Mouse (Mus musculus) right cerebral cortex, postnatal 14 days (tissue): ENCODE results near the gene Ep400.
A peak's percentile ranks its signal among the peaks of the same experiment; 100 is the strongest.
"Not testable (repeated sequence)": the region's sequence is repeated elsewhere in the genome, so short reads cannot be mapped to it uniquely, and the experiment has no call there.

Experiments
- DNase-seq: peaks from one replicate; pipeline ENCODE4 v3.0.0; 2022

Ep400 gene

DNA sequence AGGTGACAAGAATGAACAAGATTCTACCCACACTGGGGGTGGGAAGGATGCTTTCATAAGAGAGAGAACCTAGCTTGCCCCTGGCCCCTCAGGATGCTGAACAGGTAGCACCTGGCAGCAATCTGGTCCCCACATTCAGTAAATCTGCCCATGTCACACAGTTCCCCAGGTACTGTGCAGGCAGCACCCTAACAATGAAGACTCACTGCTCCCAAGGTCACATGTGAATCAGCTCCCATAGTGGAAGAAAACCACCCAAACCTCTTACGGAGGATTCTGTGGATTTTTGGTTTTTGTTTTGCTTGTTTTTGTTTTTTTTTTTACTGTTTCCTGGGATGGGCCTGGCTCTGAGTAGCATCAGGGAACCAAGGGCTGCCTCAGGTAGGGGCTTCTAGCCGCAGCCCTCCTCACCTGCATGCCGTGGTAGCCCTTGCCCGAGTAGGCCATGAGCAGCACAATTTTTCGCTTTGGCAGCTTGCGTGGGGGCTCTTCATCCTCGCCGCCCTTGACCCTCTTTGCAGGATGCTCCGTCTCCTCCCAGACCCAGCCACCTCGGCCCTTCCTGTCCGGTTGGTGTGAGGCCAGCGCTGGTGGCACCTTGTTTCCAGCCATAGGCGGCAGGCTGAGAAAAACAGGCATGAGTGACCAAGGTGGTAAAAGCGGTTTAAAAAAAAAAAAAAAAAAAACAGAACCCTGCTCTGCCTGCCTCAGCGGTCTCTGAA is 8.9 kb upstream of the Ep400 start:
- no peak for DNase-seq

DNA sequence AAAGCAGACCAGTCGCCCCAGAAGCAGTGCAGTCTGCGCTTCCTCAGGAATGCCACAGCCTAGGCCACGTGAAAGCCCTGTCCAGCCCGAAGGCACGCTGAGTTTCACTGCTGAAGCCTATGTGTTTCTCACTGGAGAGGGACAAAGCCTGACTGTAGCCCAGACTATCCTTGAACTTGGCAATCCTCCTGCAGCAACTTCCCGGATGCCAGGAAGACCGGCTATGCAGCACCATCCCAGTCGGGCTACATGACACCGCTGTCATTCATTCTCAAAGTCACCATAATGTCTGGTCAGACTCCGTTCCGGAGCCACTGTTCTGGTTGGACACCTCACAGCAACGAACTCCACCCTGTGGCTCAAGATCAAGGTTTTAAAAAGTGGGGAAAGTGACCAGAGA is 7.7 kb upstream of the Ep400 start:
- DNase-seq, result no peak

DNA sequence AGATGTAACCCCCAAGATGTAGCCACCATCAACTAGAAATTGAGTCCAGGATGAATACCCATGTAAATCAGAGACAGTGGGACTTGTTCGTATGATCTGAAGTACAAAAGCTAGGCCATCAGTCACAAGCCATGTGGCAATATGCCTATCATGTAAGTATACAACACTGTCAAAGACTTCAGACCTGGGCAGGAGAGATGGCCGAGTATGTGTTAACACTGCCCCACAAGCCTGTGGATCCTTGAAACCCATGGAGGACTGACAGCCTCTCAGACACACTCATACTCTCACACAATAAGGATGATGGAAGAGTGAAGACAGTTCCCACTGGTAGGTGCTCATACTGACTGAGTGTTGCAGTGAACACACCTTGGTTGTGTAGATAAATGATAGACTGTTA is 5.6 kb upstream of the Ep400 start:
- DNase-seq, result no peak

DNA sequence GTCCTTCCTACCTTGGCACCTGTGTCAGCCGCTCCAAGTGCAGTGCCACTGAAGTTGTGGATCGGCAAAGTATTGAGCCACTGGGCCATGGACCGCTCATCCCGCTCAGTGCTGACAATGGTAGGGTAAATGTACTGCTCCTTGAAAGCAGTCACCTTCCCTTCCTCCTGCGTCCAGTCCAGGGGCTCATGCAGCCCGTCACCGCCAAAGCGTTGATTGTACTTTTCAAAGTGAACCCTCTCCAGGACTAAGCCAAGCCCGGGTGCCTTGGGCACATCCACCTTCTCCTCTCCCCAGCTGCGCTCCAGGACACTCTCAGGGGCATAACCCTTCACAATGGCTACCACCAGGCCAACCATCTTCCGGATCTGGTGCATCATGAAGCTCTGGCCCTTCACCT is 4.0 kb upstream of the Ep400 start:
- DNase-seq, result no peak

DNA sequence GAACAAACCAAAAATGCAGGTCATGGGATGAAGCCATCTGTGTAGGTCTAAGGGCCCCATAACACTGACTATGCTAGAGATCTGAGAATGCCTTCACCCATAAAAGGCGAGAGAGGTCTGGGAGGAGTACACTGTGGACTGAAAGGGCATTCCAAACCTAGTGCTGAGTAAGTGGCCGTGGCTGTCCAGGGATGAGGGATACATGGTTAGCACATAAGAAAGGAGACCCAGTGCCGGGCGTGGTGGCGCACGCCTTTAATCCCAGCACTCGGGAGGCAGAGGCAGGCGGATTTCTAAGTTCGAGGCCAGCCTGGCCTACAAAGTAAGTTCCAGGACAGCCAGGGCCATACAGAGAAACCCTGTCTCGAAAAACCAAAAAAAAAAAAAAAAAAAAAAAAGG is 2.4 kb upstream of the Ep400 start:
- DNase-seq, result not testable (repeated sequence)

DNA sequence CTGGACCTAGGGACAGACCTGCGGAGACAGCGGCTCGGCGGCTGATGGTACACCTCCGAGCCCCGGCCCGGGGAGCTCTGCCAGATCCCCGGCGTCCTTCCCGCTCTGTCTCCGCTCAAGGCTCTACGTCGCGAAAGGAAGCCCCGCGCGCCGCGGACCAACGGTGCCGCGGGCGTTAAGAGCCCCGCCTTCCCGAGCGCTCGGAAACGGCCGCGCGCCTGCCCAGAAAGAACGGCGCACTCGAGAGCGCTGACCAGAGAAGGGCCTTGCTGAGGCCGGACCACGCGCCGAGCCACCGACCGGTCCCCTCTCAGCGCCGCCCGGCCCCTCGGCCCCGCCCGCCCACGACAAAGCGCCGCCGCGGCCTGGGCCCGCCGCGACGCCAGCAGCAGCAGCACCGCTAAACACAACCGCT is 479 bp downstream of the Ep400 start:
- DNase-seq, result peak; percentile 58

DNA sequence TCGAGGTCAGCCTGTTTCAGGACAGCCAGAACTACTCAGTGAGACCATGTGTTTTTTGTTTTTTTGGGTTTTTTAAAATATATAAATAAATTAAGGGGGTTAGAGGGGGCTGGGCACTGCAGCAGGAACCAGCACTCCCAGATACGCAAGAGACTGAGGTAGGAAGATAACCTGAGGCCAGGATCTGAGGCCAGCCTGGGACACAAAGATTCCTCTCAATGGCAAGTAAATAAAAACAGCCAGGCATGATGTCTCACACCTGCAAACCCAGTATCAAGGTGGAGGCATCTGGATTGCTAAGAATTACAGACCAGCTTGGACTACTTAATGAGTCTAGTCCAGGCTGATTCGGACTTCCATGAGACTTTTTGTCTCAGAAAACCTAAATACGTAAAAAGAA is 1.2 kb downstream of the Ep400 start:
- DNase-seq, result no peak

DNA sequence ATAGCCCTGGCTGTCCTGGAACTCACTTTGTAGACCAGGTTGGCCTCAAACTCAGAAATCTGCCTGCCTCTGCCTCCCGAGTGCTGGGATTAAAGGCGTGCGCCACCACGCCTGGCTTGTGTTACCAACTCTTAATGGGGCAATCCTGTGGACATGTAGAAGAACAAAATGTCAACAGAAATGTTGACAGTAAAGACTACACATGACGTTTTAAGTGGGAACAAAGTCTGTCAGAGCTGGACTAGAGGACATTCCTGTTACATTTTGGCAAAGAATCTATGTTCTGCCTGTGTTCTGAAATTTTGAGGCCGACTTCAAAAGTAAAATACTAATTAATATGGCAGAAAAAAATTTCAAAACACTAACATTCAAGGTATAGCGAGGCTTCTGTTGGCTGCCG is 6.6 kb downstream of the Ep400 start:
- no peak for DNase-seq

DNA sequence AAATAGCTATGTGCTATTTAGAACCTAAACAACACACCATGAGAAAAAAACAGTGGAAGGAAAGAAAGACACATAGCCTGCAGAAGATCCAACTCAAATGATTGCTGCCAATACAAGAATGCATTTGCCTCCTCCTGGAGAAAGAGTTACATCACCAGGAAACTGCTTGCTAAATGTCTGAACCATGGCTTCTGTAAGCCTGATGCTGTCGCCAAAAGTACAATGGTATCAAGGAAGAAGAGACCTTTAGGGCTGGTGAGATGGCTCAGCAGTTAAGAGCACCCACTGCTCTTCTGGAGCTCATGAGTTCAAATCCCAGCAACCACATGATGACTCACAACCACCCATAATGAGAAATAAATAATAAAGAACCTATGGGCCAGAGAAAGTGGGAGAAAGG is 25.5 kb downstream of the Ep400 start:
- no peak for DNase-seq

DNA sequence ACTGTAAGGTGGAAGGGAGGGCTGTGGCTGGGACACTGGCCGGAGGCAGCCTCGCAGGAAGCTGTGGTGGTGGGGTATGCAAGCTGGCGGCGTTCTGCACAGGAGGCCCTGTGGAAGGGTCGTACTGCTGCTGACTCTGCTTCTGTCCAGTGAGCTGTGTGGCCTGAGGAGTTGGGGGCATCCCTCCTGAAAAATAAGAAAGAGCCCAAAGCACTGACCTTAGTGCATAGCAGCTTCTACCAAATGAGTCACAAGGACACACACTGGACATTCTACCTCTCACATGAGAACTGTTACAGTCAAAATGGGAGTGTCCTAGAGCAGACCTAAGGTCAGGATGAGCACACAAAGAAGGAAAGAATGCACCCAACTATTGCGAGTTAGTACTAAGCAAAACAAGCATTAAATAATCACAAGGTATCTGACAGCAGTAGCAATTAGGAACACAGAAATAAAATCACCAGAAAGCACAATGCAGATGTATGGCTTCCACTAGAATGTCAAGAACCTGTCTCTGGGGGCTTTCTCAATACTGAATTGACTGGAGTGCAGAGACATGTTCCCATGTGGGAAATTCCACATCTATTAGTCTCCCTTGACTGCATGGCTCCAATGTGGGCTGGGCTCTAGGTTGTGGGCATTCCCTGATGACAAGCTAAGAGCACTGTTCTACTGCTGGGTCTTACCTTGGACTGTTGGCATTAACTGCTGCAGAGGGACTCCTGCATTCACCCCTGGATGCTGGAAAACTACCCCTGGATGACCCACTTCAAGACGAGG is 30.8 kb downstream of the Ep400 start:
- no peak for DNase-seq

DNA sequence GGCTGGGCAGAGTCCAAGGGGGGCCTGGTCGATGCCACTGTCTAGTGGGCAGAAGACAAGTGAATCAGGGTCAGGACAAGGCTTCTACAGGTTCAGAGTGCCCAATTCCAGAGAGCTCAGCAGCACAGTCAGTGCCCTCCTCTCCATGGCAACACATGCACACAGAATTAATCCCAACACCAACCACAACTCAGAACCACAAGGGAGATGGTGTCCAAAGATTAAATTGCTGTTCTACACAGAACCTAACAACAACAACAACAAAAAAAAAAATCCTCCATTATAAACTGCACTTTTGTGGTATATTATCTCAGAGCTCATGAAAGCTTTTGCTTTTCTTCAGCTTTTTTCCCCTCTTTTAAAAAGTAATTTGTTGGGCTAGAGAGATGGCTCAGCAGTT is 34.9 kb downstream of the Ep400 start:
- DNase-seq, result no peak

DNA sequence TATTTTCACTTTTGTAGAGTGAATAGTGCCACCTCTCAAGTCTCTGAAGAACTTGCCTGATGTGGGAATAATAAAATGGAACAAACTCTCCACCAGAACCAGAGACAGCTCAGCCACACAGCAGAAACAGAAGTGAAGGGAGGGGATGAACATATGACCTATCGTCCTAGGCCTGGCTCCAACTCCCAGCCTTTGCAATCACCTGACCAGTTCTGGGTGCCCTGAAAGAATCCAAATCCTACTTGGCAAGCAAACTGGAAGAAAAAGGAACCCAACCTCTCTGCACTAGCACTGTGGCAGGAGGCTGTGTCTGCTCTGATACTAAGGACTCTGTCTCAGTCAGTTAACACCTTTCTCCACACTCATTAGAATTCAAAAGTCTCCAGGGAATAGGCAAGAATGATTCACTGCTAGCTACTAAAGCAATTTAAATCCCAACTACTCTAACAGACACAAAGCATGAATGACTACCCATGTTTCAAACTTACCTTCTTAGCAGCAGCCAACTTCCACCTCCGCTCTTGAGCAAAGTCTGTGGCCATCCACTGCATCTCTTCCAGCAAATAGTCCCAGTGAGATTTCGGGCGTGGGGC is 37.2 kb downstream of the Ep400 start:
- no peak for DNase-seq

DNA sequence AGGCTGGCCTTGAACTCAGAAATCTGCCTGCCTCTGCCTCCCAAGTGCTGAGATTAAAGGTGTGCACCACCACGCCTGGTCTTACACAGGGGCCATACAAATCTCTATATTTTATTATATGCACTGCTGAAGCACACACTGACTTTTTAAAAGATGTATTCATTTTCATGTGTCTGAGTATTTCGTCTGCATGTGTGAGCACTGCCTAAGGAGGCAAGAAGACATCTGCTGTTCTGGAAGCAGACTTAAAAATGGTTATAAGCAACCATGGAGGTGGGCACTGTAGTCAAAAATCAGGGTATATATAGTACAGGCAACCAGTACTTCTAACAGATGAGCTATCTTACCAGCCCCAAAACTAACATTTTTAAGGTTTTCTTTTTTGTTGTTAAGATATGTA is 39.3 kb downstream of the Ep400 start:
- DNase-seq, result no peak

DNA sequence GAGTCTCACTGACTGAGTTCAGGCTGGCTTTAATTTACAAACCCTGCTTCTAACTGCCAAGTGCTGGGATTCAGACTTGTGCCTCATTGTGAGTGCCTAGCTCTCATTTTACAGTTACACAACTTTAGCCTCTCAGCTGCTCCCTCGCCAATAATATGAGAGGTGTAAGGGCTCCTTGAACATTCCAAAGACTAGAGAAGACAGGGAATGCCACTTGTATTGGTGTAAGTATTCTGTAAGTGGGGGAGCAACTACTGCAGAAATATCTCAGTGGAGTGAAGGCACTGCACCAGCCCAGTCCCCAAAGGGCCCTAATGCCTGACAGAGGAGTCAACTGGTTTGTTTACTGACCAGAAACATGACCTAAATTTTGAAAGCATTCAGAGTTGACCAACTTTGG is 42.7 kb downstream of the Ep400 start:
- no peak for DNase-seq

DNA sequence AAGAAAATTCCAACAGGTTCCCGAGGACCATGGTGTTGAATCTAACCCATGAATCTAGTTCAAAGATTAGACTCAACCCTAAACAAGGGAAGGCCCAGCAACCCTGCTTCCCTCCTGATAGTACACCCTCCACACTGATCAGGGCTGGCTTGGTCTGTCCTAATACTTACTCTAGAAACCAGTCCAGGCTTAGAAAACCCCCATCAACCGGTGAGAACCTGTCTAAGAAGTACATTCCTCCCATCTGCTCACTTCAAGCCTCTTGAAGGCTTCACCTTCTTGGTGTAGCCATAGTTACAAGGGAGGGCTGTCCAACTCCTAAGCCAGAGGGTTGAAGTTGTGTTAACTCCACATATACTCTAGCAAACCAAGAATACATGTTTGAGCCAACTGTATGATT is 47.0 kb downstream of the Ep400 start:
- DNase-seq, result no peak

DNA sequence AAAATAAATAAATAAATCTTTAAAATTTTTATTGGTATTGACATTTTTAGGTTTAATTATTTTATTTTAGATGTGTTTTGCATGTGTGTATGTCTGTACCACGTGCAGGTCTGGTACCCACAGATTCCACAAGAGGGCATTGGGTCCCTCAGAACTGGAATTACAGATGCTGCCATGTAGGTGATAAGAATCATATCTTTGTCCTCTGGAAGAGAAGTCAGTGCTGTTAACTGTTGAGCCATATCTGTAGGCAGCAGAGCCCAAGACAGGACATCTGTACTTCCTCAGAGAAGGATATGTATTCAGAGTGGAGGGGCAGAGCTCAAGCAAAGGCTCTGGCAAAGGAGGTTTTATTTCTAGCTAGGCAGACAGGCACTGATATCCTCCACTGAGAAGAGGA is 49.1 kb downstream of the Ep400 start:
- DNase-seq, result not testable (repeated sequence)

DNA sequence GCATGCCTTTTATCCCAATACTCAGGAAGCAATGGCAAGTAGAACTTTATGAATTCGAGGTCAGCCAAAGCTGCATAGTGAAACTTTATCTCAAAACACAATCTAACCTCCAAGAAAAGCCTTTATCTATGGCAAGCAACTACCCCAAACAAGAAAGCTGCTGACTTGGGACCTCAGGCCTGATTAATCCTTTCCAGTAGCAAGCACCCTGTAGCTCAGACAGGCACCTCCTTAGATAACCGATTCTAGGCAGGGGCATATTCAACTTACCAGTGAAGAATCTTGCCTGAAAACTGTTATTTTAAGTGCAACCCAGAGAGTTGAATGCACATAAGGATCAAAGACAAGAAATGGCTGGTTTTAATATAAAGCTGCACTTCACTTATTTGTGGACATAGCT is 59.1 kb downstream of the Ep400 start:
- no peak for DNase-seq

DNA sequence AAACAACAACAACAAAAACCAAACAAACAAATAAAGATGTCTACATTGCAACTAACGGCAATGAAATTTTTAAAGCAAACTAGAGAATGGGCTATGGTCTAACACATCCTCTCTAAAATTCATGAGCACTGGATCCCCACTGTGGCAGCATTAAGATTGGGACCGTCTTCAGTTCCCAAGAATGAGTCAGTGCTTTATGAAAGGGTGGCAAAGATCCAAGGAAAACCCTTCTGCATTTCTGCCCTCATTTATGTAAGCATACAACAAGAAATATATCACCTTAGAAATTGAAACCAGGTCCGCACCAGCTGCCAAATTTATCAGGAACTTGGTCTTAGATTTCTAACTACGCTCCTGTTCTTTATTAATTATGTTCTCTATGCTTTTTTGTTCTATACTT is 61.3 kb downstream of the Ep400 start:
- DNase-seq, result no peak

DNA sequence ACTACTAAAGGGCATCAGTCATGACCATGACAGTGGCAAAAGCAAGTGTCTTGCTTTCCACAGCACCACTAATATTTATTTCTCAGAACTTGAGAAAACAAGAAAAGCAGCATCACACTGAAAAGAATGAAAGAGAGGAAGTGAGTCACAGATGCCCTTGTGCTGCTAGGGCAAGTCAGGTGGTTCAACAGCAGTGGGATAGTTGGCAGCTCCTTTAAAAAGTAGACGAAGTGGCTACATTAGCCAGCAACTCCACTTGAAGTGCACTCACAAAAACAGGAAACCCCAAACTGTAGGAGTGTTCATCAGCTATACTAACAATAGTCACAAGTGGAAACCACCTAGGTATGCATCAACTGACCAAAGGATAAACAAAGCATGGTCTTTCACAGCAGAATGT is 66.5 kb downstream of the Ep400 start:
- no peak for DNase-seq

DNA sequence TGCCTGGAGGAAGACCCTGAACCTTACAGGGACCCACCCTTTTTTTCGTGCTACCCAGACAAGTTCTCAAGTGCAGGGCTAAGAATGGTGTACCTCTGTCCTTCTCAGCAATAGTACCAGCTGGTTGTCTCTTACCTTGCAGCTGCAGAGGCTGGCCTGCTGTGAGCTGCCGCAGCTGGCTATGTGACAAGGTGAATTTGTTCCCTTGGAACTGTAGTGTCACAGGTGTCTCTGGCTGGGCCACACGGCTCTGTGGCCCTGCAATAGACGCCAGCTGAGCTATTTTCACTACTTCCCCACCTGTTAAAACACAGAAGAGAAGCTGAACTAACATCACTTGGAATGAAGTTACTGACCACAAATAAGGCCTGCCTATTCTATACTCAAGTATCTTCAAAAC is 71.9 kb downstream of the Ep400 start:
- DNase-seq, result no peak

DNA sequence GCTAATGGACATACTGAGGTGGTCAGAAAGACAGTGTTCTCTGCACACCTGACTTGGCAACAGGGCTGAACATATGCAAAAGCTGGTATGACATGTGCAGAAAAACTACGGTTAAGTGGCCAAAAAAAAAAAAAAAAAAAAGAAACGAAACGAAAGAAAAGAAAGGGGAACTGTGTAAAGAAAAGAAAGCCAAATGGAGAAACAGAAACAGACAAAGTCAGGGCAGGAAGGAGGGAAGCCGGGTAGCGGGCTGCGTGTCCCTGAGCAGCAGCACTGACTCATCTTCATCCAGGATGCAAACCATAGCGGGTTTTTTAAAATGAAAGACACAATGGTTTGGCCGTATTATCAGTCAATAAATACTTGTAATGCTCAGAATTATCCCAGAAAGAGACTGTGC is 88.5 kb downstream of the Ep400 start:
- no peak for DNase-seq

DNA sequence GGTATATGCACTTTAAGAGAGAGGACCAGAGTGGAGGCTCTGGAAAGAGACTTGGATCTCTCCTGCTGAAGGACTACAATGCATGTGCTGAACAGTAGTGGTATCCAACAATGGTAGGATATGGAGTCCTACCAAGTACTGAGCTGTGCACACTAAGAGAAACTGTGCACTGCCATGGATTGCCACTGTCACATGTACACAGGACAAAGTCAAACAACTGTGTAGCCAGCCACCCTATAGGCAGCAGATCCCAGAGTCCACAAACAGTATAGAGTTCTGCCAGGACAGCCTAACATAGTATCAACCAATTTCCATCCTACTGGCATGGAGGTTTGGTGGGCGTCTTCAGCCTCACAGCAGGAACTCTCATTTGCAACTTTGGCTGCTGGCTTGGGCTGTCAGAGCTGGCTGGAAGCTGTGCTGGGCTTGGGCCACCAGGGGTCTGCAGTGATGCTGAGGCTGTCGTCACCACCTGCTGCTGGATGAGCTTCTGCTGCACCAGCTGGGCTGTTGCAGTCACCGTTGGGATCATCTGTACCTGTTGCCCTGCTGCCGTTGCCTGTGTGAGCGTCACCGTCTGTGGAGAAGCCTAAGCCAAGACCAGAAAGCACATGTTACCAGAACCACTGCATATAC is 104.9 kb downstream of the Ep400 start:
- peak; percentile 19 for DNase-seq

DNA sequence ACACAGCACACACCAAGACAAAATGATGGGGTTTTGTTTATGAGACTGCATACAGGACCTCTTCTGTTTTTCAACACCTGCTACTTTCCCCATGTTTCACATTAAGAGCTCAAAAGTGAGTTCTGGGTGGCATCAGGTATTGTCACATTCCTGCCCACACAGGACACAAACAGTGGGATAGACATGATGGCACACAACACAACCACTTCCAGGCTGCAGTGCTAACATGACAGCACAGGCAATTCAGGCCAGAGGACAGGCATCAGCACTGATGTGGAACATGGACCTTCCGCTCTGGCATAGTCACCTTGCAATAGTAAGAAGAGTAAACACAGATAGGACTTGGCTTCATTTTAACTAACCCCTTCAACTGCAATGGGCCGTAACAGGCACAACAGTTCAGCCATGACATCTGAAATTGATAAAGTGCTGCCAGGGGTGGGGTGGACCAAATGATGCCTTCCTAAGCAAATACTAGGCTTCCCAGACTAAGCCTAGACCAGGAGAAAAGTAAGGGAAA is 105.7 kb downstream of the Ep400 start:
- DNase-seq, result no peak

DNA sequence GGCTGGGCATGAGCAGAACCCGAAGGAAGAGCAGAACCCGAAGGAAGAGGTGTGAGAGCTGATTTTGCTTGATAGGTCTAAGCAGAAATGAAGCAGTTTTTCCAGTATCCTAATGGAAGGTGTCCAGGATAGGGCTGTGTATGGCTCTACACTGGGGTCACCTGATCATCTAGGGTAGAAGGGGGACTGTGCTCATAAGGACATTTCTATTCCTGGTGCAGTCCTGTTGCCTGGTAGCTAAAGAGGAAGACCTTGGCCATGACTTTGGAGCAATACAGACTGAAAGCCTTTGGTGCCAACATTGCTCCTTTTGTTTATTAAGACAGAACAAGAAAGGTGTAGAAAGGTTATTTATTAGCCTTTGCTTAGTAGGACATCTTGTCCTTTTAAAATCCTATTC is 106.5 kb downstream of the Ep400 start:
- DNase-seq, result no peak
